In the genomic region with DNA sequence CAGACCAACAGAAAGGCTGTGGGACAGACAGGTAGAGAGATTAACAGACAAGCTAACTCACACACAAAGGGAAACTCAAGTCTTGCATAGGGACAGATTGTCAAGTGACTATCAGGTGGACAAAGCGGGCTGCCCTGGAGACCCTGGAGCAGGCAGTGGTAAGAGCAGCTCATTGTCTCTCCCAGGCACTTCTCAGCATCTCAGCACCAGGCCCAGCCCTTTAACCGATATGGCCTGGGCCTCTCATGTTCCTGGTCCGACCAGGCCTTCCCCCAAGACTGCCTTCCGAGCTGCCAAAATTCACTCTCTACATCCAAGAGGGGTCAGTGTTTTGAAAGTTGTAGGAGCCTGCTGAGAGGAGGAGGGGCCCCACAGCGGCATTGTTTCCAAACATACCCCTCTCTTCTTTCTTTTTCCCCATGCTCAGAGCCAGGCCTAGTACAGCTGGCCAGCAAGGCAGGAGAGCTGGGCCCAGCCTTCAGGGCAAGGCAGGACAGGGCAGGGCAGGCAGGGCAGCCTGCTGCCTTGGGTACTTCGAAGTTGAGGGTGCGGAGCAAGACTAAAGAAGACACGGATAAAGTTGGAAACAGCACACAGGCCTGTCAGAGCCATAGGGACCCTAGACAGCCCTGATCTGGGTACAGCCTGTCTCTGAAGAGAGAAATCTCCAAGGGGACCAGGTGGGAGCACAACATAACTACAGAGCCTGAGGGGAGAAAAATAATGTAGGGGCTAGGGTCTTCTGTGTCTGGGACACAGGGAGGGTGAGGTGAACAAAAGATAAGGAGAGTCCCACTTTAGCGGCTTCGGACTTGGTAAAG, we compare ENCODE assay signal across 8 mouse cellular contexts. TPM values are rescaled to one million over a fixed set of nuclear protein-coding genes. Genes with fewer than 3 reads are reported as not detected.
A peak's percentile ranks its signal among the peaks of the same experiment; 100 is the strongest.
DNase-seq lines count a peak whose midpoint lies in the region; ATAC-seq and TF ChIP-seq lines count a peak whose summit lies in the region.

No protein-coding gene starts in this region.

- peaks cover 24% of the 10 kb centered on the region for H3K4me1 ChIP-seq in forebrain, embryonic 13.5 days
- no peaks in the 10 kb centered on the region for H3K4me1 ChIP-seq in hindbrain, postnatal 0 days (ENCODE audit: insufficient read depth, low read length)
- 0 out of 2 replicates have a peak, but pooled peaks cover 7% of the 10 kb centered on the region for H3K4me1 ChIP-seq in neural tube, embryonic 11.5 days (ENCODE audit: control insufficient read depth, insufficient read depth, low read length)

- H3K27ac ChIP-seq in forebrain, embryonic 13.5 days, result no peak overlapping the region
- no peak overlapping the region for H3K27ac ChIP-seq in hindbrain, postnatal 0 days
- H3K27ac ChIP-seq in neural tube, embryonic 11.5 days (ENCODE audit: low read depth, low read length), result no peak overlapping the region

- no peaks in the 10 kb centered on the region for H3K9me3 ChIP-seq in forebrain, embryonic 13.5 days (replicated peaks)
- no peaks in the 10 kb centered on the region for H3K9me3 ChIP-seq in hindbrain, postnatal 0 days (ENCODE audit: low read length)
- no peaks in the 10 kb centered on the region for H3K9me3 ChIP-seq in neural tube, embryonic 11.5 days (ENCODE audit: control insufficient read depth, low read length)

- intact Hi-C loops in heart, postnatal 25 days (cut with DNase I), result loop anchor here (5.0 kb wide), 1 partner anchor 44 kb away; no protein-coding TSS in a partner anchor

- DNase-seq in heart, adult 11 months, result peak; percentile 94
- no peak for DNase-seq in heart, postnatal 25 days (ENCODE audit: low spot score)
- DNase-seq in hindbrain, postnatal 0 days (ENCODE audit: low spot score), result no peak
- no peak for DNase-seq in neural tube, embryonic 11.5 days (ENCODE audit: low spot score)
- no peak for DNase-seq in cerebellum, adult 9-10 months
- no peak for DNase-seq in kidney, postnatal 14 days

- 9% methylated on average over 10 of the region's 10 CpGs for WGBS in forebrain, embryonic 13.5 days
- 25% methylated on average over 10 of the region's 10 CpGs for WGBS in hindbrain, postnatal 0 days
- 11% methylated on average over 10 of the region's 10 CpGs for WGBS in neural tube, embryonic 11.5 days

- ATAC-seq in forebrain, embryonic 13.5 days, result no peak; the same call in 1 of the 2 replicates
- ATAC-seq in hindbrain, postnatal 0 days, result no peak
- no peak for ATAC-seq in neural tube, embryonic 11.5 days (ENCODE audit: insufficient read depth, low FRiP score, low TSS enrichment)
- no peak for ATAC-seq in activated CD4-positive, CD25-positive, alpha-beta regulatory T cell, adult 4 months

- H3K4me2 ChIP-seq in forebrain, embryonic 13.5 days, result peak overlapping the region; percentile 100
- H3K4me2 ChIP-seq in hindbrain, postnatal 0 days (ENCODE audit: low read depth, low read length), result peak overlapping the region; percentile 100
- H3K4me2 ChIP-seq in neural tube, embryonic 11.5 days (ENCODE audit: low read depth), result 0 out of 2 replicates have a peak overlapping the region, but pooled peaks have one; percentile 4

- no peak; the same call in 1 of the 2 replicates for TF ChIP-seq CTCF in hindbrain, postnatal 0 days (IDR thresholded peaks at IDR 0.05; ENCODE audit: low read depth)

- peaks cover 68% of the 10 kb centered on the region for H3K27me3 ChIP-seq in forebrain, embryonic 13.5 days
- H3K27me3 ChIP-seq in hindbrain, postnatal 0 days (ENCODE audit: insufficient read depth, low read length), result peaks cover 33% of the 10 kb centered on the region
- peaks cover 40% of the 10 kb centered on the region for H3K27me3 ChIP-seq in neural tube, embryonic 11.5 days (ENCODE audit: control insufficient read depth, insufficient read depth, low read length)

- peak overlapping the region; percentile 72; the same call in 1 of the 2 replicates for H3K9ac ChIP-seq in forebrain, embryonic 13.5 days
- peak overlapping the region; percentile 65; the same call in 1 of the 2 replicates for H3K9ac ChIP-seq in hindbrain, postnatal 0 days (replicated peaks; ENCODE audit: low read length)
- H3K9ac ChIP-seq in neural tube, embryonic 11.5 days (ENCODE audit: low read length), result peak overlapping the region; percentile 26; the same call in 1 of the 2 replicates

- H3K36me3 ChIP-seq in forebrain, embryonic 13.5 days (ENCODE audit: poor library complexity, severe bottlenecking), result no peaks in the 10 kb centered on the region
- no peaks in the 10 kb centered on the region for H3K36me3 ChIP-seq in hindbrain, postnatal 0 days (ENCODE audit: insufficient read depth, low read length)
- no peaks in the 10 kb centered on the region for H3K36me3 ChIP-seq in neural tube, embryonic 11.5 days (ENCODE audit: control insufficient read depth, insufficient read depth, low read length)

- H3K4me3 ChIP-seq in forebrain, embryonic 13.5 days, result peak overlapping the region; percentile 66
- peak overlapping the region; percentile 69 for H3K4me3 ChIP-seq in hindbrain, postnatal 0 days (ENCODE audit: low read length)
- H3K4me3 ChIP-seq in neural tube, embryonic 11.5 days (ENCODE audit: low read depth, low read length), result no peak overlapping the region

RNA-seq across cellular contexts. Expression of gene Kcnq4, which starts 2.5 kb away (rescaled TPM):
- total RNA-seq in heart, postnatal 25 days (2021), result 1 to 10 TPM; 1.8 to 2.2 TPM
- polyA plus RNA-seq in forebrain, embryonic 13.5 days (2015; fragmentation: Nextera tagmentation; extraction: Ambion mirVana), result 3.4 and 4.0 TPM in 2 replicates
- 12.4 and 13.9 TPM in 2 replicates for total RNA-seq in hindbrain, postnatal 0 days (2014; rRNA removed)
- 4.9 and 5.0 TPM in 2 replicates for polyA plus RNA-seq in hindbrain, postnatal 0 days (2015; fragmentation: Nextera tagmentation; extraction: Ambion mirVana)
- polyA plus RNA-seq in neural tube, embryonic 11.5 days (2014; fragmentation: Nextera tagmentation; extraction: Ambion mirVana), result 2.9 and 3.3 TPM in 2 replicates
- not detected for polyA plus RNA-seq in activated CD4-positive, CD25-positive, alpha-beta regulatory T cell, adult 4 months (2017; shearing (Covaris generic))

Comparison
In these comparisons a context has a peak if more than half of its experiments do, and no peak if none do; other contexts are left out.
1. H3K4me2 ChIP-seq: peak in every context shown above with its lines; median percentile 100 in forebrain, embryonic 13.5 days; 100 in hindbrain, postnatal 0 days; 4 in neural tube, embryonic 11.5 days.